Mouse (Mus musculus): Measurements from ENCODE around the gene Rnf144b. TPM values are rescaled to one million over a fixed set of nuclear protein-coding genes. Genes with fewer than 3 reads are reported as not detected.

The Rnf144b gene
- total RNA-seq, 2 experiments from 2014 or later: 10.1 to 11.9 TPM

DNA sequence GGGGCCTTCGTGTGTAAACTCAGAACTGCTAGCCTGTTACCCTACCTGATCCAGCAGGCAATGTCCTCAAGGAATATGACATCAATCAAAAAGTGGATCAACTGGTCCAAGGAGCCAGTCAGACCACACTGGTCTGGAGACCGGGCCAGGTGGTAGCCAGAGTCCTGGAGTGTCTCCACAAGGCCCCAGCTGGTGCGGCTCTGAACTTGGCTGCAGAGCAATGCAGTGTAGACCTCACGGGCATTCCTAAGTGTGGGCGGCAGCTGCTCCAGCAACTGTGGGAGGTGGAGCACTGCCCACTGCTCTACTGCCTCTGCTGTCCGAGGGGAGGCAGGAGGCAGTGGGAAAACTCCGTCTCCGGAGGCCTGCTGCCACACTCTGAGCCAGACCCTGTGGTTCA is 55.7 kb downstream of the Rnf144b start:
- peak; percentile 36 for DNase-seq

DNA sequence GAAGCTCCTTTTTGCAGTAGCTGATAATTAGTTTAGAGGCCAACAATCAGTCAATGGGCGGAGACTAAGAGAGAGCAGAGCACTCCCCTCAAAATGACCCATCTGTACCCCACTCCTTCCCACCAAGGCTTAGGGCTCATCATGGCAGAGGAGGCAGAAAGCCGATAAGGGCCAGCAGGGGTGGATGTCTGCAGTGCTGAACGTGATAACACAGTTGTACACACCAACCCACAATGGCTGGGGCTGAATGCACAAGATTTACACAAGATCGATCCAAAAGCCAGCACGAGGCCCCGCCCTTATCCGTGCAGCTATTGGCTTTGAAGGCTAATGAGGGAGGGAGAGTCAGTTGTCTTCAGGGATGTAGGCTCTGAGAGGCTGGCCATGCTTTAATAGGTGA is 58.3 kb downstream of the Rnf144b start:
- DNase-seq: no peak

DNA sequence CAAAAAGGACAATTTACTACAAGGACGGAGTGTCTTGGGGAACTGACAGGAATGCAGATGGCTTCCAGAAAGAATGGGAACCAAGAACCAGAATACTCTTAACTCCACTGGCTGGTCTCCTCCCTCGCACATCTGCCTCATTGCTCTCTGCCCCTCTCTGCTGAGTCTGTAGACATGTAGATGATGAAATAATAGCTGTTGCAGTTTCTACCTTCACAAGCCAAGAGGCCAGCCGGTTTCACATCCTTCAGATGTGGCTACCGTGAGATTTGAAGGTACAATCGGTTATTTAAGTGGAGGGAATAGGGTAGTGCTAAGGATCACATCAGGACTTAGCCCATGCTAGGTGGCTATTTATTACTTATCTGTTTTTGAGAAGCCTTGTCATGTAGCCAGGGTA is 59.9 kb downstream of the Rnf144b start:
- no peak for DNase-seq

DNA sequence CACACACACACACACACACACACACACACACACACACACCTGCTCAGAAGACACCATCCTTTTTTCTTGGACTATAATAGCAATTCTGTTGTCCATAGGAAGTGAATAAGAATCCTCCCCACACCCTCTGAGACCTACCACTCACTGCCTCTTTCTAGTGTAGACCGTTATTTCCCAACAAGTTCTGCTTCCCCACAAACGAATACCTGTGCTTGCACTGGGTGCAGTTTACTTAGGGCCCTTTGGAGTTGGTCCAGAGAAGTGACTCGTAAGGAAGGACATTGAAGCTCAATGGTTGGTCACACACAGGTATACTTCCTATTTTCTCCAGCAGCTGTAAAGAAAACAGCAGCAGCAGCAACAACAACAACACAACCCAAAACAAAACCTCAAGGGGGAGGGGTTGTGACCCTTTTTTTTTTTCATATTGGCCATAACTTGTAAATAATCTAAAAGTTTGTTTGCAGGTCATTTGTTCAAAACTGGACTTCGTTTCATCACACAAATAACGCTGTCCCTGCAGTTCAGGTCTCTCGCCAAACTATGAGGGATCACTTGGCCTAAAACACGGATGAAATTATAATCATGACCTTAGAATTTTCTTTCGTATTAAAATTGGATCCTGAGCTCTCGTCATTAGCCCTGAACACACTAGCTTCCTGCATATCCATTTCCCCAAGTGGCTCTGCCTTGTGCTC is 60.7 kb downstream of the Rnf144b start:
- no peak for DNase-seq

DNA sequence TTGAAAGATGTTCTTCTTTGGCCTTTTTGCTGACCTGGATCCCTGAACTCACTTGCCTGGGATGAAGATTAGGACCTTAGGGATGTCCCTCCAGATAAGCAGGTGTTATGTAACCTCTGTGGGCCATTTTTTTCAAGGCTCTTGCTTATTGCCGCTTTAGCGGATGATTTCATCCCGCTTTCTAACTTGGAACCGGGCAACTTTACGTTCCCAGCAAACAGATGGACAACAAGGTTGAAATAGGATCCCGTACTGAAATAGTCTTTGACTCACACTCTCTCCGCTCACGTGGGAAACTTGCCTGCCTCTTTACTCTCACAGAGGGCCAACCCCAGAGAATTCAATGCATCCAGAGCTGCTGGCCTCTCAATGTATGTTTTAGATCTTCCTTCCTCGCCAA is 61.3 kb downstream of the Rnf144b start:
- peak; percentile 23 for DNase-seq

DNA sequence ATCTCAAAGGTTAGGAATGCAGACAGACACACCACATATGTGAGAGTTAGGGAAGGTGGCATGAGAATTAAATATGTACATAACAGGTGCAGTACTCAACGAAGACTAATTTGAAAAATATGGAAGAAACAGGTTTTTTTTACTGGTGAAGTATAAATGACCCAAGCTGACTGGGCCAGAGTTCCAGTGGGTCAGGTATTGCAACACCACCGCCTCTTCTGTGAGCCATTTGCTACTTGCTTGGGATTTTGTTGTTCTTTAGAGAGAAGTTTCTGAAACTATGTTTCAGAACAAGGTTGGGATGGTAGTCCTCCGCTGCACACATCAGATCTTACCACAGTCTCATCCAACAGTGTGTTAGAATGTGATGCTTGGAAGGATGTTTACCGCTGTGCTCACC is 65.4 kb downstream of the Rnf144b start:
- DNase-seq: no peak

DNA sequence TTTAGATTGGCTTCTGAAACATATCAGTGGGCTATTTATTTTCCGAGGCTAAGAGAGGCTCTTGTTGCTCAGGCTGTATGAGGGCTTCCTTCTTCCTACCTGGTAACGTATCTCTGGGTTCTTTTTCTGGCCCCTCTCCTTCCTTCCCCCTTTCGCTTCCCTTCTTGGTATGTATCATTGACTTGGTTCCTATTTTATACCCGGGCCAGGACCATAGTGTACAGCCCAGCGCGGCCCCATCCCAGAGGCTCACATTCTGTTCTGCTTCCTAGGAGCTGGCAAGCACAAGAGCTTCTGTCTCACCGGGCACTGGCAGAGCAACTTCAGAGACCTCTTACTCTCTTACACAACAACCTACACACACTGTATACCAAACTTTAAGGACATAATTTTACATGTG is 67.5 kb downstream of the Rnf144b start:
- no peak for DNase-seq

DNA sequence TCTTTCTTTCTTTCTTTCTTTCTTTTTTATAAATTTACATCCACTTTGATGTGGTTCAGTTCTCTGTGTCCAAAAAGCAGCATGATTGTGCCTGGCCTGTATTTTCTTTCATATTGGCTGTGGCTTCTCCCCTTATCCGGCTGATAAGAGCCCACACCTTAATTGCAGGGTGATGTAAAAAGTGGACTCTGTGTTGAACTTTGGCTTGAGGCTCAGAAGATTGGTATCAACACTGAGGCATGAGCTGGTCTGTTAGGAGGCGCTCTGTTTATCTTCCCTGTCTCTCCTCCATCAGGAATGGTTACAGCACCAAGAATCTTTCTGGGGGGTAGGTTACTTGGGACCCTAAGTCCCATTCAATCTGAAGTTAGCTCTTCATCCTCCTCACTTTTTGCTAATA is 69.7 kb downstream of the Rnf144b start:
- no peak for DNase-seq

DNA sequence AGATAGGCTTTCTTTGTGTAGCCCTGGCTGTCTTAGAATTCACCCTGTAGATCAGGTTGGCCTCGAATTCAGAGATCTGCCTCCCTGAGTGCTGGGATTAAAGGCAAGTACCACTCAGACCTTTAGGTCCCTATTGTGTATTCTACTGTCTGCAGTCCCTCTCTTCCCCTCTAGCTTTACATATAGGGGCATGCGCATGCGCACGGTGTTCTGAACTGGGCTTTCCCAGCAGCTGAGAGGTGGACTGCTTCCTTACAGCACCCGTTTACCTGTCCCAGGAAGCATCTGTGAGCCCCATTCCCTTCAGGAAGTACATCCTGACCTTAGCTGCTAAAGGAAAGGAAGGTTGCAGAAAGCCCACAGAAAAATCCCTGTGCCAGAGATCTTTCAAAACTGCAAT is 70.3 kb downstream of the Rnf144b start:
- DNase-seq: no peak

DNA sequence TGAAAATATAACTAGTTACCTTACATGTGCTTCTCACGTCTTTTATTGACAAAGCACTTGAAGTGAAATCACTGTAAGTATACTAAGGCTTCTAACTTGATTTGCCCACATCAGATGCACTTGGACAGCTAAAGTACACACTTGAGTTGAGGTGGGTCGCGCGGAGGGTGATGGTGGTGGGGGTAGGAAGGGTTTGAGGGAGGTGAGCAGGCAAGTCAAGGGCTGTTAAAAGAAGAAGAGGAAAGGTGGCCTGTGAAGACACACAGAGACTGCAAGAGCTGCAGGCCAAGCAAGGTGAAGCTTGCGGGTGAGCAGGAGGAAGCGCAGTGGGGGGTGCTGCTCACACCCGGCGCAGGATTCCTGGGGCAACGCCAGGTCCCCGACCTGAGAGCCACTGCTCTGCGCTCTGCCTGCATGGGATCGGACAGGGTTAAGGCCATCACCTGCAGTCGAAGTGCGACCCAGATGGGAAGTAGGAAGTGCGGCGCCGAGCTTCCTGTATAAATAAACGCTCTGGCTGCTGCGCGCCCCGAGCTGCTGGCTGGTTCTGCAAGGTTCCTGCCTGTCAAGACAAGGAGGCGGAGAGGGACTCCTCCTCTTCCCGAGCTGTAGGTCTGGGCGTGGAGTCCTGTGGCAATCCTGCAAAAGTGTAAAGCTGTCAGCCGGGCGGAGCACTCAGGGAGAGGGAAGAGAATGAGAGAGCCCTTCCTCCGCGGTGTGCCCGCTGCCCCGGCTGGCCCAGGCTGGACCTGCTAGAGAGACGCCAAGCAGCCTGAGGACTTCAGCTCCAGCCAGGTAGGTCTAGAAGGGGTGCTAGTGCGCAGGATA is 71.1 kb downstream of the Rnf144b start:
- DNase-seq: peak; percentile 46

DNA sequence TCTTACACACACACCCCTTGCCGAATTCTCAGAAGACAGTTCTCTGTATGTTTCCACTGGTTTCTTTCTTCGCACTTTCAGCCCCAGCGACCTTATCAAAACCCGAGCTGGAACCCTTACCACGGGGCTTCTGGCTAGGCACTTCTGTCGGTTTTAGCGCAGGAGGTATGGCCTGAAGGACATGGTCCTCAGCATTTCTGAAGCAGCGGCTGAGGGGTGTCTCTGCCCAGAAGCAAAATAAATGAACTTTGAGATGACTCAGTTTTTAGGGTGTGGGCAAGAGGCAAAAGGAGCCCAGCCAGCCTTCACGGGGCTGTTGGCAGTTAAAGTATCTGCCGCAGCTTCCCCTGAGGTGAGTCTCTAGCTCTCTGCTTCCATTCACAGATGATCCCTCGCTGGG is 72.2 kb downstream of the Rnf144b start:
- DNase-seq: no peak

DNA sequence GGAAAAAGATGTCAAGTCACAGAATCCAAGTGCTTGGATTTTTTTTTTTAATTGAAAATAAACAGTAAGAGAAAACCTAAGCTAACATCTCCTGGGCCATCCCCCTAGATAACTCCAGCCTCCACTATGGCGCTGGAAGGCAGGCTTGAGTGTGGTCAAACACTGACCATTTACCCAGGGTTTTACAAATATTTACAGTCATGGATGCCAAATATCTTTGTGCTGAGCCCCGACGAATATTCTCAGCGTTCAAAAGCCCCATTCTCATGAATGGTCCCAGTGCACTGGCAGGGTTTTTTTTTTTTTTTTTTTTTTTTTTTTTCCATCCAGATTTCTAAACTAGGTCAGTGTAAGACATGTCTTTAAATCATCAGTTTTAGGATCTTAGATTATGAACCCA is 73.0 kb downstream of the Rnf144b start:
- no peak for DNase-seq

DNA sequence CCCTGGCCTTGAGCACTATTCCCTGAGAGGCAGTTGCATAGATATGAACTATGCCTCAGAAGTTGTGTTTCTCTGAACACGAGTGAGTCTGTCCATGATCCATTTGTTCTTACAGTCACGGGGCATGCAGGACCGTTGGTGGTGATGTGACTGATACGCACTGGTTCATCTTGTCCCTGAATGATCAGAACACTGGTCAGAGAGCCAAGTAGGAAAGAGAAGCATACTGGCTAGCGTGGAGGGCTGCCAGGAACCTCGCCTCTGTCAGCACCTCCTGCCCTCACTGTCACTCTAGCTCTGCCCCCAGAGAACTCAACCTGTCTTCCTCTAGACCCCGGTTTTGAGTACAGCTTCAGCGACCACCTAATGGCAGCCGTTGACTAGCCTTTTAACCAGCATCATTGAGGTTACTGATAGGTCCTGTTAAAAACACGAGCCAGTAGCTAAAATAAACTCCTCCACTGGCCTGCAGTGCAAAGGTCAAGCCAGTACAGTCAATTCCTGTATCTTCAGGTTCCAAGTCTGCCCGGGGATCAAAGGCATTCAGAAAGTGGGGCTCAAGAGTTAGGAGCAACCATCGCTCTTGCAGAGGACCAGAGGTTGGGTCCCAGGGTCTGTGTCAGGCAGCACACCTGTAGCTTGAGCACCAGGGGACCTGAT is 77.7 kb downstream of the Rnf144b start:
- peak; percentile 30 for DNase-seq

DNA sequence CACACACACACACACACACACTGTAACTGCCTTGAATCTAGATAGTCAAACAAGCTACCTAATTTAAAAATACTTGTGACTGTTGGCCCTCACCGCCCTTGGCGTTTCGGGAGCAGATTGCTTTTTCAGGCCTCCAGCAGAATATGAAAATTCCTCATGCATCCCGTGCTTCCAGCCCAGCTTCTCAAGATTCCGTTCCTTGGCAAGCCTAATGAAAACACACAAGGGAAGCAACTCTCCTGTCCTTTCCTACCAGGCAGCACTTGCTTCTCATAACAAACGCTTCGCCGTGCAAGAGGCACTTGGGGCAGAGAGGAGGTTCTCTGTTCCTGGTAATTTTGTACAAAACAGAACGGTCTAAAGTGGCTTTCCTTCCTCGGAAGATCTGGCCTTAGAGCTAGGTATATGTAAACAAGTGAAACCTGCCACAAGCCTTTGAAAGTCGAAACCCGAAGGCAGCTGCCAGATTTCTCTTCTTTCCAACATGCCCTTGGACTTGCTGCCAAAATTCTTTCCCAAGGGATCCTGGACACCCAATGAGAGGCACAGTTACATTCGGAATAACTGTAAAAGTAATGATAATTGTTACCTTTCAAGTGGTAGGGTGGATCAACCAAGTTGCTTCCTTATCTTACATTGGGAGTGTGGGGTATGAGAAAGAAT is 79.6 kb downstream of the Rnf144b start:
- peak; percentile 37 for DNase-seq

DNA sequence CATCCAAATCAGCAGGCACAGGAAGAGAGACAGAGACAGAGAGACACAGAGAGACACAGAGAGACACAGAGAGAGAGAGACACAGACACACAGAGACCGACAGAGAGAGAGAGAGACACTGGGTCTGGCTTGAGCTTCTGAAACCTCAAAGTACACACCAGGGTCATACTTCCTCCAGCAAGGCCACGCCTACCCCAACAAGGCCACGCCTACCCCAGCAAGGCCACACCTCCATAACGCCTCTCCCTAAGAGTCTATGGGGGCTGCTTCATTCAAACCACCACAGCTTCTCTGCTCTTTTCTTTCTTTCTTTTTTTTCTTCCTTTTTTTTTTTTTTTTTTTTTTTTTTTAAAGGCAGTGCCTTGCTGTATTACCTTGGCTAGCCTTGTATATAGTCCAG is 88.0 kb downstream of the Rnf144b start:
- no peak for DNase-seq

DNA sequence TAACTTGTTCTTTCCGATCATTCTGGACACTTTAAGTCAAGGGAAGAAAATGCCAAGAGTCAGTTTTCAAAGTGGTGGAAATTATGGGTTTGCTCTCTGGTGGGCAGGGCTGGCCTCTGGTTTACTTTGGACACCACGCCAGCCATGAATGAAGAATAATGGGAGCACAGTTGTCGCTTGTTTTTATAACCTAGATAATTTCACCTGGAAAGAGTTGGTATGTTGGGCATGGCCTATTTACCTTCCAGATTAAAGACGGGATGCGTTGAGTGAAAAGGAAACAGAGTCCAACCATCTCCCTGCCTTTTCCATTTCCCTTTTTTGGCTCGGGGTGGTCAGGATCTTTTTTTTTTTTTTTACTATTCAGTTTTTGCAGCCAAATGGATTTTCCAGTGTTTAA is 88.5 kb downstream of the Rnf144b start:
- DNase-seq: no peak

DNA sequence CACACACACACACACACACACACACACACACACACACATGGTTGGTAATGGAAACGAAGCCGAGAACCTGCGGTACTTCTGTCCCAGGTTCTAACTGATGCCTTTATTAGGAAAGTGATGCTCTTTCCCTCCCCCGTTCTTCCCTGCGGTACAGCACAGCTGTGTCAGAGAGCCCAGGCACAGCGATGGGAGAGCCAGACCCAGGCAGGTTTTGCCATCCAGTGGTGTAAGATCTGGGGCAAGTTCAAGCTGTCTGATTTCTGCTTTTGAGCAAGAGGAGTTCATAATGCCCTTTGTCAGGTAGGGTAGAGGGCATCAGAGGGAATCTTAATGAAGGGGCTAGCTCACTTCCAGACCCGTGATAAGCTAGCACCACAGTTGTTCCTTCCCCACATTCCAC is 89.1 kb downstream of the Rnf144b start:
- DNase-seq: no peak

DNA sequence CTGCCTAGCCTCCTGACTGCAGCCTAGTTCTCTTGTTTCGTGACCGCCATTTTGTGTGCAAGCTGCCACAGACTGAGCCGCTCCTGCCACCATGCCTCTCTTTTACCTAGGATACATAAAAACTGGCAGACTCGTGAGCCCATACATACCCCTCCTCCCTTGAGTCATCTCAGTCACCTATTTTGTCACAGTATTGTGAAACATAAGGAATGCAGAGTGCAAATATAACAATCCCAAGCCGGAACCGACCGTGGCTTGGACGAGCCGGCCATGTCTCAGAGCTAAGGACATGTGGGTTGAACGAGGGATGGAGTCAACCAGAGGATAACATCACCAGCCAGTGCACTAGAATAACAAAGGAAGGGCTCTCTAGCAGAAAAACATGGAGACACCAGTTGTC is 91.4 kb downstream of the Rnf144b start:
- no peak for DNase-seq

DNA sequence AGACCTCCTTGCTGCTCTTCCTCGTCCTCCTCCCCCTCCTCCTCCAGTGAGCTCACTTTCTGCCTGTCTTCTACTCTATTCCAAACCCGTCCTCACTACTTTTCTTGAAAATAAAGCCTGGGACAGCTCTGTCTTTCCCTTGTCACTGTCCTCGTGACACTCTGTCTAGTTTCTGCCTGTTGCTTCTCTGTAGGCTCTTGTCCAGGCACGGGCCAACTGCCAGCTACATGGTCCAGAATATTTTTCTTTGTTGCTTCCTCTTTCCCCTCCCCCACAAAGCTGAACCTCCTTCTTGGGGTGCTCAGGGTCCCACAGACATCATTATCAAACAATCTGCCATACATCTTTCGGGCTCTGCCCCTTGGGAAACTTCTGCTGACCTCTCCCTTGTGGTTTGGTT is 92.4 kb downstream of the Rnf144b start:
- no peak for DNase-seq

DNA sequence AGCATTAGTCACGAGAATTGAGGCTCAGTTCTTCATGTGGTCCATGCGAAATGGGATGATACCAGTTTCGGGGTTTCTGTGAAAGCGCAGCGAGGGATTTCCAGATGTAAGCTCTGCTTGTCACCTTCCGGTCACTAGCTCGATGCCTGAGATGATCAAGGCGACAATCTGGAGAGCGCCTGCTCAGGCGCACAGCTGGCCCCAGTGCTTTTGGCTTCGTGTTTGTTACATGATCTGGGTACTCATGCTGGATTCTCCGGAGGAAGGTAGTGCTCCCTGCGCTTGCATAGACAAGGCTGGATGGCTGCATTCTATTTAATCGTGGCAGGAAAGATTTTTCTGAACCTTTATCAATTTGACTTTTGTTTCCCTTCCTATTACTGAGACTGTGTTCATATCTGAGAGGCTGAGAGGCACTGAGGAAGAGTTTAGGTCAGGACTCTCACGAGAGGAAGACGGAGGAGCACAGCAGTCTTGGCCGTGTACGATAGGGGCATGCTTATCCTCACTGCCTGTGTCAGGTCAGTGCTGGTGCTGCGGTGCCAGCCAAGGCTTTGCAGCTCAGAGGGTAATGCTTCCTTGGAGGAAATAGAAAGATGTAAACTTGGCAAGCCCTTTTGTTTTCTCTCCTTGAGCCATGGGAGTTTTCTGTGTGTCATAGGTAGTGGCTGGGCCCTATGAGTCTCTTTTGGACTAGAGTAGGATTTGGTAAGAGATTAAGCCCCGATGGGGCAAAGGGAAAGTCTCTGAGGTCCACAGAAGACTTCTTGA is 93.5 kb downstream of the Rnf144b start:
- DNase-seq: no peak

DNA sequence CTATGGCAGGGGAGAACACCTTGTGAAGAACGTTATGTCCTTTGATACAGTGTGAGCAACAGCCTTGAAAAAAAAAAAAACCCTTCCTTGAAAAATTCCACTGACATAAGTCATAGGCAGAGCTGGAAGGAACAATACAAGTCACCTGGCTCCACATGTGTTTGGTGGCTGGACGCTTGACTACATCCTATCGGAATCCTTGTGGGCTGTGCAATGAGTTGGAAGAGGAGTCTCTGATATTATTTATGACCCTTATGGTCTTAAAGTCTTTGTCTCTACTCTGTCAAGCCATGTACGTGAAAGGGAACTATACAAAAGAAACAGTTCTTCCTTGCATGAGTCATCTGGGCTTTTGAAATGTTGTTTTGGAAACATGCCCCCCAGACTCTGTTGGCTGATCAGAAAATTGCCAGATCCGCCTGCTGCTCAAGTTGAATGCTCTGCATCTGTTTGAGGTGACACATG is 94.7 kb downstream of the Rnf144b start:
- DNase-seq: no peak

DNA sequence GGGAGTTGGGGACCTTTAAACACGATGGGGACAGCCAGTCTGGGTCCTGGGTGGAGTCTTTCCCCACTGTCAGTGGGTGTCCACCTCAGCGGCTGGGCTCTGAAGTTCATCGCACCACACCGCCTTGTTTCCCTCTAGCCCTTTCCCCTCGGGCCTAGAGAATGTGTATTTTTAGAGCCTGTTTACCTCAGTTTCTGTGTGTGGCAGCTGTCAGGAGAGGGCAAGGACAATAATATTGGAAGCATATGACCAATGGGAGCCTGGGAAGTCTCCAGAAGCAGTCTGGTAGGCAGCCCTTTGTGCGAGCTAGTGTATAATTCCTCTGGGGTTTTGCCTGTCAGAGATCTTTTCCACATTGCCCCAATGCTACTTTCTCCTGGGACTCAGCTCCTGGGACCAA is 95.9 kb downstream of the Rnf144b start:
- no peak for DNase-seq

All from gastrocnemius, postnatal 10 days (tissue).